Mouse (Mus musculus) CH12.LX (cell line): Measurements from ENCODE around the gene Nmral1.

Experiments
- CTCF ChIP-seq, 2 experiments: IDR thresholded peaks in 1 of 2; conservative IDR thresholded peaks in 1 of 2; 2 replicates each; pipeline ENCODE4 v1.5.1; 2011 to 2012; ENCODE audit warnings: low read depth in 2 of 2, low read length in 2 of 2, improper control_type of control experiment in 1 of 2, inconsistent platforms in 1 of 2, mild to moderate bottlenecking in 1 of 2, moderate library complexity in 1 of 2
- E2F4 ChIP-seq: IDR thresholded peaks from 2 replicates; pipeline ENCODE4 v1.6.1; 2011; ENCODE audit warnings: low read depth, low read length, improper control_type of control experiment; ENCODE audit not compliant: insufficient replicate concordance
- EP300 ChIP-seq: IDR thresholded peaks from 2 replicates; pipeline ENCODE4 v1.6.1; 2011; ENCODE audit warnings: low read length, improper control_type of control experiment
- MAX ChIP-seq: IDR thresholded peaks from 2 replicates; pipeline ENCODE4 v1.6.1; 2011; ENCODE audit warnings: low read length, improper control_type of control experiment
- MAZ ChIP-seq: IDR thresholded peaks from 2 replicates; pipeline ENCODE4 v1.6.1; 2012; ENCODE audit warnings: low read depth, mild to moderate bottlenecking, inconsistent platforms, low read length, improper control_type of control experiment, moderate library complexity
- POLR2A ChIP-seq: IDR thresholded peaks from 2 replicates; pipeline ENCODE4 v1.6.1; 2011; ENCODE audit warnings: low read depth, mild to moderate bottlenecking, improper control_type of control experiment, low read length
- POLR2AphosphoS2 ChIP-seq: IDR thresholded peaks from 2 replicates; pipeline ENCODE4 v1.6.1; 2011; ENCODE audit warnings: low read depth, low read length, improper control_type of control experiment
- RCOR1 ChIP-seq: conservative IDR thresholded peaks from 2 replicates; pipeline ENCODE4 v1.6.1; 2012; ENCODE audit warnings: low read depth, mild to moderate bottlenecking, inconsistent platforms, low read length, improper control_type of control experiment
- SMC3 ChIP-seq: IDR thresholded peaks from 2 replicates; pipeline ENCODE4 v1.6.1; 2011; ENCODE audit warnings: low read depth, low read length, improper control_type of control experiment
- TCF12 ChIP-seq: IDR thresholded peaks from 2 replicates; pipeline ENCODE4 v1.6.1; 2014; ENCODE audit warnings: low read depth, mild to moderate bottlenecking, inconsistent platforms, low read length, improper control_type of control experiment

DNA sequence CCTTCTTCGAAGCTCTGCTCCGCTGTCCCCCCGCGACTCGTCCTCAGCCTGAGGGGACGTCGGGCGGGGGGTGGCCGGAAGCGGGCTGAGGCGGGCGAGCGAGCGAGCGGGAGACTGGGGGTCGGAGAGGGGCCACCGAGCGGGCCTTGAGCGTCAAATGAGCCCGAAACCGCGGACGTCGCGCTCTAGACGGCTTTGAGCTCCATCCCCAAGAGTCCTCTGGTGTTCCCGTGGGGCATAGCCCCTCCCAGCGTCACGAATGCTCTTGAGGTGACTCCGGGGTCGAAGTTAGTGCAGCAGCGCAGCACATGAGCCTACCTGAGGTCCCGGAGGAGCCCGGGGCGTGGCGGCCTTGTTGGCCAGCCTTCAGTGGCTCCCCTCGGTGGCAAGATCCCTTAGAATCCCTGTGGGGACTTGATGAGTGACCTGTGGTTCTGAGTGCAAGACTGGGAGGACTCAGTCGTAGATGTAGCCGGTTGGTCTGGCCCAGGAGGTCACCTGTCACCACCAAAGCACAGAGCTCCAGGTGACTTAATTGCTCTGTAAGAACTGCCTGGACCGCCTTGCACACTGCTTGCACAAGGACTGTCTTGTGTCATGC, 7.5 kb upstream of the Nmral1 start:
- TF ChIP-seq POLR2A (no peak), MAZ (no peak), CTCF (conservative IDR thresholded peaks at IDR 0.05 in 1 of 2, IDR thresholded peaks at IDR 0.05 in 1 of 2; ENCODE audit: low read depth in 2 of 2, low read length in 2 of 2) (no peak), EP300 (no peak), E2F4 (no peak), MAX (no peak), SMC3 (no peak), POLR2AphosphoS2 (no peak), RCOR1 (no peak), TCF12 (no peak)
